Mouse (Mus musculus) limb, embryonic 14.5 days (tissue): ENCODE data around the gene Sbds. TPM values are rescaled to one million over a fixed set of nuclear protein-coding genes. Genes with fewer than 3 reads are reported as not detected.
A peak's percentile ranks its signal among the peaks of the same experiment; 100 is the strongest.
"Not testable (repeated sequence)": the region's sequence is repeated elsewhere in the genome, so short reads cannot be mapped to it uniquely, and the experiment has no call there.

Source experiments
- ATAC-seq: fragments of 200-750 bp; cut with Nextera tagmentation; 2 replicates; pipeline ENCODE4 v1.8.0; 2017; ENCODE audit warnings: low read depth, moderate number of reproducible peaks, moderate TSS enrichment; ENCODE audit not compliant: low FRiP score
- DNase-seq: peaks from one replicate; pipeline ENCODE4 v3.0.0-alpha.2; 2015; ENCODE audit warnings: low spot score
- H3K27ac ChIP-seq: fragments of 300-500 bp; sonication (generic); replicated peaks from 2 replicates; pipeline ENCODE4 v1.5.1; 2014; ENCODE audit warnings: low read depth, mild to moderate bottlenecking, low read length, moderate library complexity, mixed read lengths
- H3K27me3 ChIP-seq: fragments of 300-500 bp; sonication (generic); 2 replicates; pipeline ENCODE4 v1.6.1; 2014; ENCODE audit warnings: low read length, mixed read lengths; ENCODE audit not compliant: control insufficient read depth, insufficient read depth
- H3K36me3 ChIP-seq: fragments of 300-500 bp; sonication (generic); 2 replicates; pipeline ENCODE4 v1.6.1; 2014; ENCODE audit warnings: mild to moderate bottlenecking, low read length, moderate library complexity, mixed read lengths; ENCODE audit not compliant: control insufficient read depth, insufficient read depth
- H3K4me1 ChIP-seq: fragments of 300-500 bp; sonication (generic); 2 replicates; pipeline ENCODE4 v1.6.1; 2014; ENCODE audit warnings: antibody characterized with exemption, low read length, mixed read lengths; ENCODE audit not compliant: control insufficient read depth, insufficient read depth
- H3K4me2 ChIP-seq: fragments of 300-500 bp; sonication (generic); replicated peaks from 2 replicates; pipeline ENCODE4 v1.6.1; 2014; ENCODE audit warnings: low read depth, mild to moderate bottlenecking, low read length, moderate library complexity; ENCODE audit not compliant: severe bottlenecking
- H3K4me3 ChIP-seq: fragments of 300-500 bp; sonication (generic); replicated peaks from 2 replicates; pipeline ENCODE4 v1.5.1; 2014; ENCODE audit warnings: low read length
- H3K9ac ChIP-seq: fragments of 300-500 bp; sonication (generic); 2 replicates; pipeline ENCODE4 v1.6.1; 2014; ENCODE audit warnings: mild to moderate bottlenecking, low read depth, low read length, moderate library complexity; ENCODE audit not compliant: severe bottlenecking
- H3K9me3 ChIP-seq: fragments of 300-500 bp; sonication (generic); 2 replicates; pipeline ENCODE4 v1.6.1; 2016; ENCODE audit warnings: low read length; ENCODE audit not compliant: control insufficient read depth
- POLR2A ChIP-seq: fragments of 200-500 bp; IDR thresholded peaks from 2 replicates; pipeline ENCODE4 v1.8.0; 2012; ENCODE audit warnings: inconsistent platforms, mild to moderate bottlenecking, moderate library complexity, borderline replicate concordance; ENCODE audit not compliant: insufficient read depth, insufficient read length; ENCODE audit errors: extremely low read depth
- WGBS: fragments of 180-500 bp; shearing (Covaris S2); extraction: QIAGEN DNeasy Blood & Tissue Kit; methylation state at CpG from one replicate; pipeline ENCODE4 v1.1.7; 2014; 5-methylcytosine and 5-hydroxymethylcytosine counted together
- polyA plus RNA-seq, 2 experiments: library from polyadenylated mRNA; depleted of rRNA in 1 of 2; stranded (reverse) in 1 of 2; unstranded in 1 of 2; fragments of >200 nt; fragmentation: Nextera tagmentation in 1 of 2; extraction: Ambion mirVana in 1 of 2; gene quantifications; 2 replicates each; pipeline versions ENCODE4 v1.2.1 to v1.2.3; 2012 to 2014

Sbds gene
- polyA plus RNA-seq, 2 experiments, result 50.8 to 51.9 TPM

GRCm38 (mm10) chr5:130256678-130257271, 1.4 kb upstream of the Sbds start:
- Histone ChIP-seq H3K9me3 (no peaks in the 10 kb centered on the region), H3K4me2 (peak overlapping the region; percentile 63), H3K36me3 (peaks cover 21% of the 10 kb centered on the region), H3K27ac (peak overlapping the region; percentile 73), H3K9ac (peak overlapping the region; percentile 63), H3K27me3 (no peaks in the 10 kb centered on the region), H3K4me3 (peak overlapping the region; percentile 64), H3K4me1 (peaks cover 9% of the 10 kb centered on the region)
- peak; percentile 49; the same call in 1 of the 2 replicates for TF ChIP-seq POLR2A
- DNase-seq (peak; percentile 98), ATAC-seq (peak; percentile 94)
- 2% methylated on average over 25 of the region's 25 CpGs for WGBS

GRCm38 (mm10) chr5:130255799-130256525, 632 bp upstream of the Sbds start:
- H3K27ac ChIP-seq, H3K4me1 ChIP-seq, H3K9me3 ChIP-seq, ATAC-seq, H3K27me3 ChIP-seq, DNase-seq, H3K9ac ChIP-seq: not testable (repeated sequence)
- Histone ChIP-seq H3K36me3 (peaks cover 29% of the 10 kb centered on the region), H3K4me3 (peak overlapping the region; percentile 75), H3K4me2 (peak overlapping the region; percentile 63)
- WGBS, result 20% methylated on average over 20 of the region's 20 CpGs

- WGBS, result 16% methylated on average over 19 of the region's 19 CpGs
- H3K9ac ChIP-seq, result peak overlapping the region; percentile 72
- DNase-seq, result peak; percentile 76
Observed at GRCm38 (mm10) chr5:130254164-130255016, 940 bp downstream of the Sbds start.

GRCm38 (mm10) chr5:130247823-130248222, 7.5 kb downstream of the Sbds start:
- ATAC-seq, result no peak
- H3K4me1 ChIP-seq, result no peaks in the 10 kb centered on the region
- peaks cover 96% of the 10 kb centered on the region for H3K36me3 ChIP-seq
- DNase-seq, result no peak
- H3K27me3 ChIP-seq, result no peaks in the 10 kb centered on the region
- H3K27ac ChIP-seq, result no peak overlapping the region
- no peak overlapping the region for H3K4me3 ChIP-seq
- 84% methylated on average over 5 of the region's 5 CpGs for WGBS
- no peaks in the 10 kb centered on the region for H3K9me3 ChIP-seq
- TF ChIP-seq POLR2A, result no peak
- H3K4me2 ChIP-seq, result no peak overlapping the region
- H3K9ac ChIP-seq, result no peak overlapping the region

More at GRCm38 (mm10) chr5:130254164-130255016, 940 bp downstream of the Sbds start:
- Histone ChIP-seq H3K9me3 (no peaks in the 10 kb centered on the region), H3K27me3 (no peaks in the 10 kb centered on the region), H3K36me3 (peaks cover 43% of the 10 kb centered on the region), H3K4me3 (peak overlapping the region; percentile 75), H3K27ac (peak overlapping the region; percentile 71), H3K4me2 (peak overlapping the region; percentile 63), H3K4me1 (peaks cover 9% of the 10 kb centered on the region)
- ATAC-seq, result no peak
- TF ChIP-seq POLR2A, result no peak

- Histone ChIP-seq H3K4me2 (no peak overlapping the region), H3K9ac (no peak overlapping the region), H3K27me3 (no peaks in the 10 kb centered on the region), H3K4me3 (no peak overlapping the region), H3K9me3 (no peaks in the 10 kb centered on the region), H3K27ac (no peak overlapping the region), H3K36me3 (peaks cover 95% of the 10 kb centered on the region), H3K4me1 (no peaks in the 10 kb centered on the region)
- WGBS, result 92% methylated on average over 12 of the region's 12 CpGs
- no peak for DNase-seq
- ATAC-seq, result no peak
- no peak for TF ChIP-seq POLR2A
Observed at GRCm38 (mm10) chr5:130241426-130241825, 13.9 kb downstream of the Sbds start.
